Mouse (Mus musculus) neural tube, embryonic 11.5 days (tissue): ENCODE measurements around the gene Gid4. TPM values are rescaled to one million over a fixed set of nuclear protein-coding genes. Genes with fewer than 3 reads are reported as not detected.
"Not testable (repeated sequence)": the region's sequence is repeated elsewhere in the genome, so short reads cannot be mapped to it uniquely, and the experiment has no call there.

Experiments used
- ATAC-seq: fragments of 200-750 bp; cut with Nextera tagmentation; 2 replicates; pipeline ENCODE4 v1.8.0; 2017; ENCODE audit warnings: moderate number of reproducible peaks, mild to moderate bottlenecking, moderate TSS enrichment, moderate library complexity; ENCODE audit not compliant: insufficient read depth, low FRiP score, low TSS enrichment
- DNase-seq: peaks from one replicate; pipeline ENCODE4 v3.0.0-alpha.2; 2015; ENCODE audit warnings: low spot score
- H3K27ac ChIP-seq: fragments of 300-500 bp; sonication (generic); 2 replicates; pipeline ENCODE4 v1.5.1; 2014; ENCODE audit warnings: low read depth, mild to moderate bottlenecking, low read length
- H3K27me3 ChIP-seq: fragments of 300-500 bp; sonication (generic); 2 replicates; pipeline ENCODE4 v1.6.1; 2014; ENCODE audit warnings: mild to moderate bottlenecking, low read length, mixed read lengths; ENCODE audit not compliant: control insufficient read depth, insufficient read depth
- H3K36me3 ChIP-seq: fragments of 300-500 bp; sonication (generic); 2 replicates; pipeline ENCODE4 v1.6.1; 2014; ENCODE audit warnings: mild to moderate bottlenecking, low read length, moderate library complexity, mixed read lengths; ENCODE audit not compliant: control insufficient read depth, insufficient read depth
- H3K4me1 ChIP-seq: fragments of 300-500 bp; sonication (generic); 2 replicates; pipeline ENCODE4 v1.6.1; 2014; ENCODE audit warnings: low read length, mixed read lengths; ENCODE audit not compliant: control insufficient read depth, insufficient read depth
- H3K4me2 ChIP-seq: fragments of 300-500 bp; sonication (generic); 2 replicates; pipeline ENCODE4 v1.6.1; 2014; ENCODE audit warnings: low read depth, mild to moderate bottlenecking, moderate library complexity
- H3K4me3 ChIP-seq: fragments of 300-500 bp; sonication (generic); 2 replicates; pipeline ENCODE4 v1.5.1; 2014; ENCODE audit warnings: low read depth, low read length
- H3K9ac ChIP-seq: fragments of 300-500 bp; sonication (generic); 2 replicates; pipeline ENCODE4 v1.6.1; 2014; ENCODE audit warnings: mild to moderate bottlenecking, low read length
- H3K9me3 ChIP-seq: fragments of 300-500 bp; sonication (generic); 2 replicates; pipeline ENCODE4 v1.6.1; 2016; ENCODE audit warnings: low read length; ENCODE audit not compliant: control insufficient read depth
- WGBS: fragments of 180-500 bp; shearing (Covaris S2); extraction: QIAGEN DNeasy Blood & Tissue Kit; methylation state at CpG from one replicate; pipeline ENCODE4 v1.1.7; 2014; 5-methylcytosine and 5-hydroxymethylcytosine counted together
- polyA plus RNA-seq: library from polyadenylated mRNA; unstranded; fragments of >200 nt; fragmentation: Nextera tagmentation; extraction: Ambion mirVana; gene quantifications from 2 replicates; pipeline ENCODE4 v1.2.1, GENCODE M21; 2014

Gid4 gene
- polyA plus RNA-seq, 1 experiment from 2014 or later = 29.9 TPM

GRCm38 (mm10) chr11:60439621-60440020 lies 22.7 kb downstream of the Gid4 start:
- DNase-seq, ATAC-seq, H3K4me1 ChIP-seq, H3K4me2 ChIP-seq, H3K36me3 ChIP-seq, H3K9me3 ChIP-seq, H3K4me3 ChIP-seq, H3K27me3 ChIP-seq, H3K9ac ChIP-seq, H3K27ac ChIP-seq: not testable (repeated sequence)
- WGBS = 33% methylated on average over 1 of the region's 1 CpGs

- no peaks in the 10 kb centered on the region for H3K4me1 ChIP-seq
- H3K27me3 ChIP-seq = no peaks in the 10 kb centered on the region
- H3K27ac ChIP-seq = no peak overlapping the region
- no peak overlapping the region for H3K9ac ChIP-seq
- no peaks in the 10 kb centered on the region for H3K36me3 ChIP-seq
- DNase-seq (no peak), ATAC-seq (no peak)
- no peak overlapping the region for H3K4me2 ChIP-seq
- 46% methylated on average over 7 of the region's 7 CpGs for WGBS
- H3K4me3 ChIP-seq = no peak overlapping the region
- no peaks in the 10 kb centered on the region for H3K9me3 ChIP-seq
Observed at GRCm38 (mm10) chr11:60440176-60440575, 23.2 kb downstream of the Gid4 start.

GRCm38 (mm10) chr11:60442896-60443295 lies 26.0 kb downstream of the Gid4 start:
- DNase-seq = no peak
- Histone ChIP-seq H3K4me3 (no peak overlapping the region), H3K27ac (no peak overlapping the region), H3K4me2 (no peak overlapping the region), H3K9me3 (no peaks in the 10 kb centered on the region), H3K9ac (no peak overlapping the region), H3K27me3 (no peaks in the 10 kb centered on the region), H3K4me1 (no peaks in the 10 kb centered on the region), H3K36me3 (no peaks in the 10 kb centered on the region)
- no peak for ATAC-seq
- 93% methylated on average over 6 of the region's 6 CpGs for WGBS

- ATAC-seq (no peak), DNase-seq (no peak)
- Histone ChIP-seq H3K4me3 (no peak overlapping the region), H3K36me3 (no peaks in the 10 kb centered on the region), H3K27me3 (no peaks in the 10 kb centered on the region), H3K27ac (no peak overlapping the region), H3K4me2 (no peak overlapping the region), H3K9ac (no peak overlapping the region), H3K4me1 (no peaks in the 10 kb centered on the region), H3K9me3 (no peaks in the 10 kb centered on the region)
- WGBS = 79% methylated on average over 4 of the region's 4 CpGs
Observed at GRCm38 (mm10) chr11:60444007-60444406, 27.1 kb downstream of the Gid4 start.

GRCm38 (mm10) chr11:60454080-60454744 lies 37.3 kb downstream of the Gid4 start, which contains the start of gene Drg2:
TSS of gene Drg2 (plus strand) at chr11:60454591.
- Histone ChIP-seq H3K9me3 (no peaks in the 10 kb centered on the region), H3K27me3 (no peaks in the 10 kb centered on the region), H3K4me2 (peak within 1 kb of the TSS; percentile 71), H3K4me1 (peaks cover 5% of the 10 kb centered on the region), H3K36me3 (peaks cover 13% of the 10 kb centered on the region), H3K27ac (no peak within 1 kb of the TSS), H3K9ac (peak within 1 kb of the TSS; percentile 81), H3K4me3 (peak within 1 kb of the TSS; percentile 78)
- ATAC-seq (peak; percentile 83), DNase-seq (peak; percentile 94)
- 6% methylated on average over 27 of the region's 27 CpGs for WGBS

GRCm38 (mm10) chr11:60454745-60455087 lies 37.8 kb downstream of the Gid4 start:
- DNase-seq (no peak), ATAC-seq (0 out of 2 replicates have a peak, but pooled peaks have one; percentile 13)
- Histone ChIP-seq H3K27ac (no peak overlapping the region), H3K36me3 (peaks cover 14% of the 10 kb centered on the region), H3K4me2 (peak overlapping the region; percentile 71), H3K4me1 (peaks cover 5% of the 10 kb centered on the region), H3K27me3 (no peaks in the 10 kb centered on the region), H3K9ac (peak overlapping the region; percentile 81), H3K9me3 (no peaks in the 10 kb centered on the region), H3K4me3 (peak overlapping the region; percentile 78)
- under 1% methylated on average over 17 of the region's 17 CpGs for WGBS

- Histone ChIP-seq H3K36me3 (peaks cover 32% of the 10 kb centered on the region), H3K4me1 (peaks cover 5% of the 10 kb centered on the region), H3K4me3 (no peak overlapping the region), H3K9me3 (no peaks in the 10 kb centered on the region), H3K27me3 (no peaks in the 10 kb centered on the region), H3K4me2 (no peak overlapping the region), H3K27ac (no peak overlapping the region), H3K9ac (no peak overlapping the region)
- ATAC-seq (no peak), DNase-seq (no peak)
- WGBS = 94% methylated on average over 1 of the region's 1 CpGs
Observed at GRCm38 (mm10) chr11:60457973-60458372, 41.0 kb downstream of the Gid4 start.

GRCm38 (mm10) chr11:60465943-60466380 lies 49.0 kb downstream of the Gid4 start:
- Histone ChIP-seq H3K27me3 (no peaks in the 10 kb centered on the region), H3K4me2 (no peak overlapping the region), H3K9ac (no peak overlapping the region), H3K9me3 (no peaks in the 10 kb centered on the region), H3K27ac (no peak overlapping the region), H3K36me3 (peaks cover 38% of the 10 kb centered on the region), H3K4me3 (no peak overlapping the region), H3K4me1 (no peaks in the 10 kb centered on the region)
- WGBS = 92% methylated on average over 2 of the region's 2 CpGs
- DNase-seq = peak; percentile 36
- no peak for ATAC-seq

GRCm38 (mm10) chr11:60469039-60469438 lies 52.1 kb downstream of the Gid4 start, which contains the start of gene Myo15:
TSS of gene Myo15 (plus strand) at chr11:60469339.
- H3K27me3 ChIP-seq = no peaks in the 10 kb centered on the region
- no peaks in the 10 kb centered on the region for H3K4me1 ChIP-seq
- ATAC-seq = no peak
- no peak within 1 kb of the TSS for H3K4me2 ChIP-seq
- H3K9me3 ChIP-seq = no peaks in the 10 kb centered on the region
- no peak within 1 kb of the TSS for H3K4me3 ChIP-seq
- no peak for DNase-seq
- H3K9ac ChIP-seq = no peak within 1 kb of the TSS
- no peak within 1 kb of the TSS for H3K27ac ChIP-seq
- WGBS = 91% methylated on average over 3 of the region's 3 CpGs
- H3K36me3 ChIP-seq = peaks cover 20% of the 10 kb centered on the region
